Mouse (Mus musculus) lung, adult 2 months (tissue): ENCODE results near the gene Bri3bp.

Source experiments
- CTCF ChIP-seq: fragments of 200-500 bp; IDR thresholded peaks from 2 replicates; pipeline ENCODE4 v1.5.1; 2011; ENCODE audit warnings: mild to moderate bottlenecking, low read length, control low read depth; ENCODE audit not compliant: insufficient read depth
- POLR2A ChIP-seq: fragments of 200-500 bp; IDR thresholded peaks from 2 replicates; pipeline ENCODE4 v1.6.1; 2011; ENCODE audit warnings: low read depth, mild to moderate bottlenecking, control low read depth, low read length, borderline replicate concordance; ENCODE audit errors: extremely low read depth

- TF ChIP-seq CTCF, result no peak
- no peak for TF ChIP-seq POLR2A
Observed at GRCm38 (mm10) chr5:125452573-125452972, 11.2 kb downstream of the Bri3bp start.
